Mouse (Mus musculus): ENCODE results near the gene Calu.
A peak's percentile ranks its signal among the peaks of the same experiment; 100 is the strongest.
"Not testable (repeated sequence)": the region's sequence is repeated elsewhere in the genome, so short reads cannot be mapped to it uniquely, and the experiment has no call there.

The Calu gene

GRCm38 (mm10) chr6:29347665-29348370, at the start of gene Calu:
Gene Calu (plus strand): TSS chr6:29348069.
- DNase-seq, result peak; percentile 100

DNA sequence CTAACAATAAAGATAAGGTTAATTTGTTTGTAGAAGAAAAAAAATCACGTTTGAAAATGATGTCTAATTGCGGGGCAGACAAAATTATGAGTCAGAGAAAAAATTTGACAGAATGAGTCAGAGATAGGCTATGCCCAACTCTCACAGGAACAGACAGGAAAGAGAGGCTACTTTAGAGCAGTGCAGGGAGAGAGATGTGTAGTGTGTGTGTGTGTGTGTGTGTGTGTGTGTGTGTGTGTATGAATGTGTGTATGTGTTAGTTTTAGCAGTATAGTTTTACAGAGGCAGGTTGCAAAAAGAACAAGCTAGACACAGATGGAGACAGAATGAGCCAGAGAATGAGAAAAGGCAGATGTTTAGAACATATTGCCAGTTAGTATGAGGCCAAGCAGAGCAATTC, 48.8 kb upstream of the Calu start:
- no peak for DNase-seq

DNA sequence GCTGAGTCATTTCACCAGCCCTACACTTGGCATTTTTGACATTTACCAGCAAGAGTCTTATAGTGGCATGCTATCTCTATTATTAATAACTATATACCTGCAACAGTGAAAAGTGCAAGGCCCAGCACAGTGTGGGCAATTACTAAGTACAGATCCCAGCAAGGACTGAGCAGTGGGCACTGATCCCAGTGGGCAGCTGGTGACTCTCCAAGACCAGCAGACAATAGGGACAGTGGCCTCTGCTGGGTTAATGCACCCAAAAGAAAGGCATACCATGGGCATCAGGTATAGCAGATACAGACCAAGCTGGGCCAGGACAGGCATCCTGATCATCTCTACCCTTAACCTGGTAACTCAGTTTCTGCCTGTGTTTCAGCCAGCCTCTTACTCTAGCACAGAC, 44.6 kb upstream of the Calu start:
- DNase-seq, result no peak

- no peak for DNase-seq
Observed at GRCm38 (mm10) chr6:29303726-29304125, 44.1 kb upstream of the Calu start.

GRCm38 (mm10) chr6:29305462-29305861, 42.4 kb upstream of the Calu start:
- DNase-seq, result no peak

DNA sequence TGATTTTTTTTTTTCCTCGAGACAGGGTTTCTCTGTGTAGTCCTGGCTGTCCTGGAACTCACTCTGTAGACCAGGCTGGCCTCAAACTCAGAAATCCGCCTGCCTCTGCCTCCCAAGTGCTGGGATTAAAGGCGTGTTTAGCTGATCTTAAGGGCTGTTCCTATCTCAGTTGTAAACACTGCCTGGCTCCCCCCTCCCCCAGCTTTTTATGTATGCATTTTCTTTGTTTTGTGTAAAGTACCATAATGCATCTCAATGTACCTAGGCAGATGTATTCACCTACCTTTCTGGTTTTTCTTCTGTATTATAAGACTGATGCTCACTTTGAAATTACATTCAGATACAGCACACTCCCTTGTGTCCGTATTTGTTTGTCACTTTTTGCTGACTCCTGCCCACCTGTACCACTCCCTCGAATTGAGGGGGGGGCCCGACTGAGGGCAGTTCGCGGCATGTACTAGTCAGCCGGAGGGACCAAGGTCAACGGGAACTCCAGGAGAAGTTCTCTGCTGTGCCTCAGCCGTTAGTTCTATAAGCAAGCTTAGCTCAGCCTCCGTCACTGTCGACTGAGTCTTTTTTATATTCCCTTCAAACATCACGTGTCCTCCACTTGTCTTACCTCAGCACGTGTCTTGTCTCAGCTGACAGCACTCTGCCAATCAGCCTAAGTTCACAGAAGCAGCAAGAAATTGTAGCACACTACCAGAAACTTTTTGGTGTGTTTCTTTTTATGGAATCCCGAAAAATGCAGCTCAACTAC, 38.8 kb upstream of the Calu start:
- no peak for DNase-seq

- DNase-seq, result no peak
Observed at GRCm38 (mm10) chr6:29313690-29314202, 34.1 kb upstream of the Calu start.

- DNase-seq, result no peak
Observed at GRCm38 (mm10) chr6:29317286-29317685, 30.6 kb upstream of the Calu start.

DNA sequence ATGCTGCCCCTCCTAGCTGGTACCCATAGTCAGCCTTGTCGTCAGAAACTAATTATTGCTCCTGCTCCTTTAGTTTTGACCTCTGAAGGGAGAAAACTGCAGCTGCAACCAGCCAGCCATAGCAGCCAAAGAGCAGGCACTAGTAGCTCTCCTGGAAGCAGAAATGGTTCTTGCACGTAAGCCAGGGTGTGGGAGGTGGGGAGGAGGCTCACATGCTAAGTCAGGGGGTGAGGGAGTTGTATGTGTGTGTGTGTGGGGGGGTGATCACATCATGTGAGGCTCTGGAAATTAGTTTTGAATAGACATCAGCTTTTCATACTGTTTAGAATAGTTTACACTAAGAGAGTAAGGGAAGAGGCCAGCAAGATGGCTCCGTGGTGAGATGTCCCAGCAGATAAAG, 29.9 kb upstream of the Calu start:
- no peak for DNase-seq

- DNase-seq, result no peak
Observed at GRCm38 (mm10) chr6:29318879-29319278, 29.0 kb upstream of the Calu start, which contains the start of gene Fam71f1. Gene Fam71f1 (plus strand): TSS chr6:29319140.

DNA sequence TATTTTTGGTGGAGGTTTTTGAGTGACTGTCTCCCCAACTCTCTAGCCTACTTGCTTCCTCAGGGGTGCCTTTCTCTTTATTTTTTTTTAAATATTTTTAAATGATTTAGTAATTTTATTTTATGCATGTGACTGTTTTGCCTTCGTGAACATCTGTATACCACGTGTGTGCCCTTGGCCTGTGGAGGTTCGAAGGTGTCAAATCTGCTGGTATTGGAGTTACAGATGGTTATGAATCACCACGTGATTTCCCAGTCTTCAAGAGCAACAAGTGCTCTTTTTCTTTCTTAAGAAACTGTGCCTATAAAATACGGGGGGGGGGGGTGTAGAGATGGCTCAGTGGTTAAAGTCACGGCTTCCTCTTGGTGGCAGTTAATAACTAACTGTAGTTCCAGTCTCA, 26.3 kb upstream of the Calu start:
- no peak for DNase-seq

DNA sequence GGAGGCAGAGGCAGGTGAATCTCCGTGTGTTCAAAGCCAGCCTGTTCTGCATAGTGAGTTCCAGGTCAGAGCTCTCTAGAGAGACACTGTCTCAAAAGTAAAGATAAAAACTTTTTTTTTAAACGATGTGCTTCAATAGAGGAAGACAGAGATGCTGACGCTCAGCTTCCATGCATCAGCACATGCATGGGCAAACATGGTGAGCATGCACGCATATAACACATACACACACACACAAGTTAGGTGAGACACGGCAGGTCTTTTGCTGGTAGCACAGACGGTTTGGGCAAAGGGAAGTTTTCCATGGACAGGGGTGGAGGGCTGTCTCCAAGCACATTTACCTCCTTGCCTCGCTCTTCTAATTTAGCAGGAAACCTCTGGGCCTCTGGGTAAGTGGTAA, 25.7 kb upstream of the Calu start:
- DNase-seq, result no peak

DNA sequence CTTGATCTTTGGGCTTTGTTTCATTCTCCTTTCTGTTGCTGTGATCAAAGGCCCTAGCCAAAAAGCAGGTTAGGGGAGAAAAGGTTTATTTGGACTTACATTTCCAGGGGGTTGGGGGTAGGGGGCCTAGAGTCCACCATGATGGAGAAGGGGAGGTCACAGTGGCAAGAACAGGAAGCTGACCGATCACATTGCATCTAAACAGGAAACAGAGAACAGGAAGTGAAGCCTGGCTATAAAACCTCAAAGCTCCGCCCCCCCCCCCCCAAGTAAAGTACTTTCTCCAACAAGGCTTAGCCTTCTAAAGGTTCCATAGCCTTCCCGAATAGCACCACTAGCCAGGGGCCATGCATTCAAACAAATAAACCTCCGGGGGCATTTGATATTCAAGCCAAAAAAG, 25.1 kb upstream of the Calu start:
- DNase-seq, result no peak

GRCm38 (mm10) chr6:29326961-29327360, 20.9 kb upstream of the Calu start:
- no peak for DNase-seq

DNA sequence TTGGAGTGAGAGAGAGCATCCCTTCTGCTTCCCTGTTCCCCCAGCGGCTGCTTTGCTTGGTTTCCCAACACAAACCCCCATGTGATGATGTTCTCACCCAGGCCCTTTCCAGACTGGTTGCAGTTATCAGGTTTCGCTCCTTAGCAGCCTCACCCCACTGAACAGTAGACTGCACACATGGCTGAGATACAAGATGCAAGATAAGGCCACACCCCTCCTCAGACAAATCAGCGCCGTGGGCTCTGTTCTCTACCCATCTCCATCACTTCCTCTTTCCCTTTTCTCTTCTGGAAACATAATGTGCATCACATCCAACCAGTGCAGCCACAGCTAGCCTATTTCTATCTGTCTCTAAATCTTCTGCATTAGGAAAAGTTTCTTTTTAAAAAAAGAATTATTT, 18.4 kb upstream of the Calu start:
- DNase-seq, result no peak

DNA sequence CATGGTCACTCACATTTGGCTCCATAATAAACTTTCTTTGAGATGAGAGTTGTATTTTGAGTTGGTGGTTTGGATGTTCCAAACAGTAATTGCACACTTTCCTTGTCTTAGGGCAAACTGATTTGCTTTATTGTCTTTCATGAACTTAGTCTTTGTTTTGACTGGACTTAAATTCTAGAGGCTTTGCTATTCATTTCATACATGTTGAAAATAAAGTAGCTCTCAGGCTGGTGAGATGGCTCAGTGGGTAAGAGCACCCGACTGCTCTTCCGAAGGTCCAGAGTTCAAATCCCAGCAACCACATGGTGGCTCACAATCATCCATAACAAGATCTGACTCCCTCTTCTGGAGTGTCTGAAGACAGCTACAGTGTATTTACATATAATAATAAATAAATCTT, 1.4 kb upstream of the Calu start:
- DNase-seq, result not testable (repeated sequence)

DNA sequence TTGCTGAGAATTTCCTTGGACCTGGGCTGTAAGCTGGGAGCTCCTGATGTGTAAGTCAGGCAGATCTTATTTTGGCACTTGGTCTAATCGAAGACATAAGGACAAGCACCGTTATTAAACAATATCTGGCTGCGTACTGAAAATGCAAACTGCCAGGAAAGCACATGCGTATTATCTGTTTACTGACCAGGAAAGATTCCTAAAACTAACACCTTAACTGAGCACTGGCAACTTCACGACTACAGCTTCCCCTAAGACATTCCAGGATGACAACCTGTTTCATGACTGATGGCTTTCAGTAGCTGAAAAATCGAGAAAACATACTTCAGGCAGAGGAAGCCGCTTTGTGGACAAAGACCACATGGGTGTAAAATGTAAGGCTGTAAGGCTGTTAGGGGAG, 680 bp upstream of the Calu start:
- DNase-seq, result no peak

- no peak for DNase-seq
Observed at GRCm38 (mm10) chr6:29348371-29348724, 479 bp downstream of the Calu start.

GRCm38 (mm10) chr6:29351613-29352012, 3.7 kb downstream of the Calu start:
- DNase-seq, result peak; percentile 5 to 14

DNA sequence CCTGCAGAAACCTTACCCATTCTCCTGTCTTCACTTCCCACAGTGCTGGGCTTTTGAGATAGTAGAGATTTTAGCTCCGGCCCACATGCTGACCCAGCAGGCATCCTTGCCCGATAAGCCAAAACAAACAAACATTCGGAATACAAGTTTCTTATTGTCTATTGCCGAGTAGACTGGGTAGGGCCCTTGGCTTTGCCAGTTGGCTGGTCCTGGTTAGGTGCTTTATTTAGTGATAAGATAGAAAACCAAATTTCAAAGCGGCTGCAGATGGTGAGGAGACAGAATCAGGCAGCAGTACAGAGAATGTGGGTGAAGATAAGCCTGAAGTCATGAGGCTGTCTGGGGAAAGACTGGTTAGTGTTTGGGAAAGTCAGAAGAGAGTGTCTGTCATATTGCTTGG, 4.9 kb downstream of the Calu start:
- DNase-seq, result no peak

GRCm38 (mm10) chr6:29359386-29359785, 11.5 kb downstream of the Calu start:
- no peak for DNase-seq

DNA sequence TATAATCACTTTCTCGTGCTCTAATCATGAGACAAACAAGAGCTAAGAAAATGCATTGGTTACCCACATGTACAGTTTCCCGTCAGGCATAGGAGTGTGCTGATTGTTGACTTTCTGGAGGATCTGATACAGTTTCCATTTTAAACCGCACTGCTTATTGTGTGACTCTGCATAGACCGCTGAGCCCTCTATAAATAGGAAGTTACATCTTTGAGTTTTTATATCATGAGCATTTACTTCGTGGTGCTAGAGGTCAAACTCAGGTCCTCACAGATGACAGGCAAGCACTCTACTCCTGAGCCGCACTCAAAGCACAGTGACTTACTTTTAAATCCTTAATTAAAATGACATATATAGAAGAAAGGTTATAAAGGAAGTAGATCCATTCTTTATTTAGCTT, 12.3 kb downstream of the Calu start:
- no peak for DNase-seq

DNA sequence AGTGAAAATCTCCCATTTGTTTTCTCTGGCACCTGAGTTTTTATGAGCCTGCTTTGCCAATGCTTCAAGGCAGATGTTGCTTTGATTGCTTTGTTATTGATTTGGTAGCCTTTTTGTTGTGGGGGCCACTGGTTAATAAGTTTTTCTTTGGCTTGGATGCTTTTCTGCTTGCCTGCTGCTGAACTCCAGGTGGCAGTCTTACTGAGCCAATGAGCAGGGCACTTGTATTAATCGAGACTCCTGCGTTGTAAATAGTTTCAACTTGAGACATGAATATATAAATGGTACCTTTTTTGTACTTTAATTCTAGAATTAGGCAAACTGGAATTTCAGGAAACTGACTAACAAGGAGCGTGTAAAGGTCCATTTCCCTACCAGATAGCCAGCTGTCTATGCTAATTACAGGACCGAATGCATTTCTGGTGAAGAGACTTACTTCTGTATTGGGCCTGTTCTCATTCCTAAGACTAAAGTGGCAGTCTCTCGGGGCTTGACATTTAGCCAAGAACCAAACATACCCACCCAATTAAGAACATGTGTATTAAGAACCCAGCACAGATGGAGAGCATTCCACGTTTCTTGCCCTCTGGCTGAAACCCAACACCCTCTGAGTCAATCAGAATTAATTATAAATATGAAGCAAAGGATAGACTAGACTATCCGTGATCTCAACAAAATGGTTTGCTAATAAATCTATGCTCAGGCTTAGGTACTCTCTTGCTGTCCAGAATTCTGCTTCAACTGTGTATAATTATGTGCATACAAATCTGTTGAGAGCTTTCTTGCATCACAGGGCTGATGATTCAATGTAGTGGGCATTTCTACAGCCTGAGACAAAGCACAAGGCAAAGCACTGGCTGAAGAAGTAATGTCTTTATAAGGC, 14.6 kb downstream of the Calu start:
- DNase-seq, result no peak

All from B cell, adult 2 months (primary cell).